Mouse (Mus musculus) neural tube, embryonic 13.5 days (tissue): ENCODE results near the gene Naa50. TPM values are rescaled to one million over a fixed set of nuclear protein-coding genes. Genes with fewer than 3 reads are reported as not detected.

Experiments
- ATAC-seq: fragments of 200-750 bp; cut with Nextera tagmentation; 2 replicates; pipeline ENCODE4 v1.8.0; 2017; ENCODE audit warnings: low read depth, mild to moderate bottlenecking, moderate TSS enrichment, moderate library complexity
- H3K27ac ChIP-seq: fragments of 300-500 bp; sonication (generic); replicated peaks from 2 replicates; pipeline ENCODE4 v1.5.1; 2015; ENCODE audit warnings: moderate library complexity, mild to moderate bottlenecking, inconsistent platforms
- H3K27me3 ChIP-seq: fragments of 300-500 bp; sonication (generic); 2 replicates; pipeline ENCODE4 v1.6.1; 2015; ENCODE audit warnings: mild to moderate bottlenecking, inconsistent platforms
- H3K36me3 ChIP-seq: fragments of 300-500 bp; sonication (generic); 2 replicates; pipeline ENCODE4 v1.6.1; 2015; ENCODE audit warnings: mild to moderate bottlenecking, inconsistent platforms
- H3K4me1 ChIP-seq: fragments of 300-500 bp; sonication (generic); replicated peaks from 2 replicates; pipeline ENCODE4 v1.6.1; 2015; ENCODE audit warnings: inconsistent platforms
- H3K4me2 ChIP-seq: fragments of 300-500 bp; sonication (generic); 2 replicates; pipeline ENCODE4 v1.6.1; 2015; ENCODE audit warnings: inconsistent platforms, mild to moderate bottlenecking, moderate library complexity
- H3K4me3 ChIP-seq: fragments of 300-500 bp; sonication (generic); 2 replicates; pipeline ENCODE4 v1.5.1; 2015; ENCODE audit warnings: mild to moderate bottlenecking, inconsistent platforms
- H3K9ac ChIP-seq: fragments of 300-500 bp; sonication (generic); 2 replicates; pipeline ENCODE4 v1.6.1; 2015; ENCODE audit warnings: moderate library complexity, mild to moderate bottlenecking, inconsistent platforms
- H3K9me3 ChIP-seq: fragments of 300-500 bp; sonication (generic); 2 replicates; pipeline ENCODE4 v1.6.1; 2016; ENCODE audit warnings: inconsistent platforms
- WGBS: fragments of 180-500 bp; shearing (Covaris S2); methylation state at CpG from one replicate; pipeline ENCODE4 v1.1.7; 2015; 5-methylcytosine and 5-hydroxymethylcytosine counted together
- polyA plus RNA-seq: library from polyadenylated mRNA; unstranded; fragments of >200 nt; fragmentation: Nextera tagmentation; extraction: Ambion mirVana; gene quantifications from 2 replicates; pipeline ENCODE4 v1.2.1, GENCODE M21; 2015

The Naa50 gene
- polyA plus RNA-seq, 1 experiment from 2014 or later = 54.8 TPM

DNA sequence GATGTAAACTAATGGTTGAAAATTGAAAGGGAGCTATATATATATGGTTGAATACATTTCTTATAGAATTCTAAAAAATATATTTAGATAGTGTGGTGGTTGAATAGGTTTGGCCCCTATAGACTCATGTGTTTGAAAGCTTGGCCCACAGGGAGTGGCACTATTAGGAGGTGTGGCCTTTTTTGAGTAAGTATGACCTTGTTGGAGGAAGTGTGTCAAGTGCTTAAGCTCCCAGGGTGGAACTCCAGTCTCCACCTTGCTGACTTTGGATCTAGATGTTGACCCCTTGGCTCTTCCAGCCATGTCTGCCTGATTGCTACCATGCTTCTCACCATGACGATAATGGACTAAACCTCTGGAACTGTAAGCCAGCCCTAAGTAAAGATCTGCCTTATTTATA lies 43.0 kb downstream of the Naa50 start:
- ATAC-seq = no peak
- H3K27me3 ChIP-seq = no peaks in the 10 kb centered on the region
- no peak overlapping the region for H3K4me3 ChIP-seq
- no peak overlapping the region for H3K9ac ChIP-seq
- no peaks in the 10 kb centered on the region for H3K4me1 ChIP-seq
- no peak overlapping the region for H3K4me2 ChIP-seq
- 95% methylated on average over 1 of the region's 1 CpGs for WGBS
- no peaks in the 10 kb centered on the region for H3K9me3 ChIP-seq
- no peak overlapping the region for H3K27ac ChIP-seq
- 0 out of 2 replicates have a peak, but pooled peaks cover 3% of the 10 kb centered on the region for H3K36me3 ChIP-seq

DNA sequence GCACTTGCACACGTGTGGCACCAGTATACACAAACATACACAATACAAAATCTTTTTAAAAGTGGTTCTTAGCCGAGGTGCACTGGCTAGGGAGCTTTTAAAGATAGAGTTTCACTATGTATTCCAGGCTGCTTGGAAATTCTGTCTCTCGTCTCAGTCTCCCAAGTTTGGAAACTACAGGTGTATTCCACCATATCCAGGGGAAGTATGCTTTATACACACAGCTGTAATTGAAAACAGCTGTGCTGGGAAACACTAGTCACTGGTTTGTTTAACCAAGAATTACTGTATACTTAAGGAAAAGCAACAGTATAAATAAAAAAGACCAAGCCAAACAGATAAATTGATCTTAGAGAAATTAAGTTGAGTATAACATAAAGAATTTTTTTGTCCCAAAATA lies 45.1 kb downstream of the Naa50 start:
- H3K4me2 ChIP-seq = no peak overlapping the region

DNA sequence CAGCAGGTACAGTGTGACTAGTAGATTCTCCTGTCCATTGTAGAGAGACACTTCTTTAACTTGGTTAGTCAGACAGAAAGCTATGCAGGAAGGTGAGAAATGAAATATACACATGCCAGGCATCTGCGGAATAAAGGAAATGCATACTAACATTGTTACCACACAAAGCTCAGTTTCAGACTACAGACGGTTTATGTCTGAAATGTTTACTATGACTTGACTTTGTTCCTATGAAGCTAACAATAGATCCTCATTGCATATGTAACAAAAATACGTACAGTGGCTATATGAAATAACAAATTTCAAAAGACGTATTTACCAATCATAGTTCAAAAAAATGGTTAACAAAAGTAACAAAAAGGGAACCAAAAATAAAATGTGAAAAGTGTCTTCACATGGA lies 47.5 kb downstream of the Naa50 start:
- ATAC-seq = no peak
- Histone ChIP-seq H3K36me3 (0 out of 2 replicates have a peak, but pooled peaks cover 10% of the 10 kb centered on the region), H3K27ac (no peak overlapping the region), H3K9ac (no peak overlapping the region), H3K27me3 (no peaks in the 10 kb centered on the region), H3K4me3 (no peak overlapping the region), H3K9me3 (no peaks in the 10 kb centered on the region; the same call in 1 of the 2 replicates), H3K4me1 (no peaks in the 10 kb centered on the region), H3K4me2 (no peak overlapping the region)
- 95% methylated on average over 4 of the region's 4 CpGs for WGBS

More for the DNA sequence above, 45.1 kb downstream of the Naa50 start:
- H3K9me3 ChIP-seq = no peaks in the 10 kb centered on the region; the same call in 1 of the 2 replicates
- H3K4me3 ChIP-seq = no peak overlapping the region
- H3K36me3 ChIP-seq = 0 out of 2 replicates have a peak, but pooled peaks cover 8% of the 10 kb centered on the region
- H3K27ac ChIP-seq = no peak overlapping the region
- no peak overlapping the region for H3K9ac ChIP-seq
- 89% methylated on average over 3 of the region's 3 CpGs for WGBS
- ATAC-seq = no peak
- H3K27me3 ChIP-seq = no peaks in the 10 kb centered on the region
- H3K4me1 ChIP-seq = no peaks in the 10 kb centered on the region

DNA sequence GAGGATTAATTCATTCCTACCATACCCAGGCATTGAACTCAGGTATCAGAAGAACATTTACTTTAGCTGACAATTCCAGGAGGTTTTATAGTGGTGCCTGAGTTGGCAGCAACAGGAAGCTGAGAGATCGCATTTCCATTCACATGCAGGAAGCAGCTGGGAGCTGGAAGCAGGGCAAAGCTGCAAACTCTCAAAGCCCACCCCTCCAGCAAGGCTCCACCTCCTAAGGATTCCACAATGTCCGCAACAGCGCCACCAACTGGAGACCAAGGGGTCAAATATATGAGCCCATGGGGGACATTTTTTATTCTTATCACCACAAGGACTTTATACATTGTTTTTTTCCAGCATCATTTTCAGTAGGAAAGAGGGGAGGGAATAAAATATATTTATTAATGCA lies 49.1 kb downstream of the Naa50 start:
- Histone ChIP-seq H3K27me3 (no peaks in the 10 kb centered on the region), H3K27ac (no peak overlapping the region), H3K4me1 (no peaks in the 10 kb centered on the region), H3K9ac (no peak overlapping the region), H3K4me3 (no peak overlapping the region), H3K4me2 (no peak overlapping the region), H3K36me3 (0 out of 2 replicates have a peak, but pooled peaks cover 10% of the 10 kb centered on the region), H3K9me3 (no peaks in the 10 kb centered on the region; the same call in 1 of the 2 replicates)
- no peak for ATAC-seq
- WGBS = 90% methylated on average over 3 of the region's 3 CpGs

DNA sequence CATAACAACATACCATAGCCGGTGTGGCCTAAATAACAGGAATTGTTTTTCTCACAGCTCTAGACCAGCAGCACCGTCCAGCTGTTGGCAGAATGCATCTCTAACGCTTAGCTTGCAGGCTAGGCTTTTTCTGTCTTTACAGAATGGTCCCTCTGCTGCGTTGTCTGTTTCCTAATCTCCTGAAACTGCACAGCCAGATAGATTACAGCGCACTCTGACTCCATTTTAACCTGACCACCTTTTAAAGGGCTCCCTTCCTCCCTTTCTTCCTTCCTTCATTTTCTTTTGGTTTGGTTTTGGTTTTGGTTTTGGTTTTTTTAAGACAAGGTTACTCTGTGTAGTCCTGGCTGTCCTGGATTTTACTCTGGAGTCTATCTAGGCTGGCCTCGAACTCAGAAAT lies 50.4 kb downstream of the Naa50 start:
- H3K27me3 ChIP-seq = no peaks in the 10 kb centered on the region
- H3K9ac ChIP-seq = no peak overlapping the region
- 95% methylated on average over 6 of the region's 6 CpGs for WGBS
- no peak overlapping the region for H3K4me2 ChIP-seq
- 0 out of 2 replicates have a peak, but pooled peaks cover 10% of the 10 kb centered on the region for H3K36me3 ChIP-seq
- H3K4me3 ChIP-seq = no peak overlapping the region
- H3K4me1 ChIP-seq = no peaks in the 10 kb centered on the region
- H3K9me3 ChIP-seq = no peaks in the 10 kb centered on the region; the same call in 1 of the 2 replicates
- H3K27ac ChIP-seq = no peak overlapping the region
- ATAC-seq = no peak

DNA sequence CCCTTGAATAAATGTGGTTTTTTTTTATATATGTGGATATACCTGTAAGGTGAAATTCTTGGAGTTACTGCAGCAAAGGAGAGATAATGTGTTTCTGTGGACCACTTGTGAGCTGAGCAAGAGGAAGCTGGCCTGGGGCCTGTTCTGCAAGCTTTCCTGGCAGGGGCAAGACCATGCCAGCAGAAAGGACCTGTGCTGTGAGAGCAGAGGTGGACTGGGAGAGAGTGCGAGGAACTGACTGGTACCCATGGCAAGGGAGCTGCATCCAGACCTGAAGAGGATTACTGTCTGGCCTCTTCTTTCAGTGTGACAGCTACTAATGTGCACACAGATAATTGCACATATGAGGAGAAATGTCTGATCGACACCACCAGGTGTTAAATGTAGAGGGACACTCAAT lies 51.3 kb downstream of the Naa50 start:
- Histone ChIP-seq H3K27me3 (no peaks in the 10 kb centered on the region), H3K27ac (no peak overlapping the region), H3K9me3 (no peaks in the 10 kb centered on the region; the same call in 1 of the 2 replicates), H3K4me2 (no peak overlapping the region), H3K36me3 (0 out of 2 replicates have a peak, but pooled peaks cover 10% of the 10 kb centered on the region), H3K4me1 (no peaks in the 10 kb centered on the region), H3K9ac (no peak overlapping the region), H3K4me3 (no peak overlapping the region)
- no peak for ATAC-seq
- WGBS = 94% methylated on average over 2 of the region's 2 CpGs

DNA sequence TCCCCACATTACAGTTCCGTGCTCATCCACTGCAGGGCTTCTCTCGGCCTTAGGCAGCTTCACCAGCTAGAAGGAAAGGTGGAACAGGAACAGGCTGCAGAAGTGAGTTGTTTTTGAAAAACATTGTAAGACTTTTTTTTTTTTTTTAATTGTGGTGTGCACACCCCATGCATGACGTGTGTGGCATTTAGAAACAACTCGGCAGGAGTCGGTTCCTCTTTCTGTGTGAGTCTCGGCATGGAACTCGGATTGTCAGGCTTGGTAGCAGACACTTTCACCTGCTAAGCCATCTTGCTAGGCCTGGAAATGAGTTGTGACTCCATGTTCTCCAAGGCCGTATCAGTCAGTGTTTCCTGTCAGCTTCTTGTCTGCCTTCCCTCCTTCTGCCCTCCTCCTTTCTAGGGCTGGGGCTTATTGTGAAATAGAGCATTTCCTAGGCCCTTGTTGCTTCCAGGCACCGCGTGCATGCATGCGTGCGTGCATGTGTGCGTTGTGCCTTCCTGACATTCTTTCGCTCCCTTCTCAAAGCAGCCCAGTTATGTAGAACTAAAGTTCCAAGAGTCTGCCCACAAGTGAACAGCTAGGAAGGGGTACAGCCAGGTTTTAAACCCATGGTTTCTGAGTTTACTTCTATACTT lies 59.6 kb downstream of the Naa50 start:
- WGBS = 93% methylated on average over 14 of the region's 14 CpGs
- H3K4me1 ChIP-seq = no peaks in the 10 kb centered on the region
- H3K9me3 ChIP-seq = no peaks in the 10 kb centered on the region
- no peak overlapping the region for H3K9ac ChIP-seq
- no peak overlapping the region for H3K27ac ChIP-seq
- peaks cover 36% of the 10 kb centered on the region for H3K36me3 ChIP-seq
- H3K27me3 ChIP-seq = no peaks in the 10 kb centered on the region
- no peak overlapping the region for H3K4me3 ChIP-seq
- no peak for ATAC-seq
- no peak overlapping the region for H3K4me2 ChIP-seq

DNA sequence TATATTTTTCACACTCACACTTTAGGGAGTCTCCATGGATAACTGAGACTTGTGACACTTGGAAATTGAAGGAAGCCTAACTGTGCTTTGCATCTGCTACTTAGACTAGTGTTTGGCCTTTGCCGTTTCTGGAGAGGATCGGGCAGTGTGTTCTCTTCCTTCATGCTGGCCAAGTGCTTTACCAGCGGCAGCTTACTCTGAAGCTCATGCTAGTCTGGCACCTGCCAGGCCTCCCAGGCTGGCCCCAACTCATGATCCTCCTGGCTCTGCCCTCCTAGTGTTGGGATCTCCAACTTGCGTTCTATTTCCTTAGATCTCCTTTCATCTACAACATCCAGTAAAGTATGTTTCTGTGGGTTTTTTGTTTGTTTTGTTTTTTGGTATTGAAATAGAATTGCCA lies 60.5 kb downstream of the Naa50 start:
- H3K4me2 ChIP-seq = no peak overlapping the region
- ATAC-seq = no peak
- no peaks in the 10 kb centered on the region for H3K27me3 ChIP-seq
- H3K9me3 ChIP-seq = no peaks in the 10 kb centered on the region
- no peak overlapping the region for H3K9ac ChIP-seq
- no peak overlapping the region for H3K4me3 ChIP-seq
- H3K4me1 ChIP-seq = no peaks in the 10 kb centered on the region
- no peak overlapping the region for H3K27ac ChIP-seq
- 94% methylated on average over 4 of the region's 4 CpGs for WGBS
- peaks cover 39% of the 10 kb centered on the region for H3K36me3 ChIP-seq

DNA sequence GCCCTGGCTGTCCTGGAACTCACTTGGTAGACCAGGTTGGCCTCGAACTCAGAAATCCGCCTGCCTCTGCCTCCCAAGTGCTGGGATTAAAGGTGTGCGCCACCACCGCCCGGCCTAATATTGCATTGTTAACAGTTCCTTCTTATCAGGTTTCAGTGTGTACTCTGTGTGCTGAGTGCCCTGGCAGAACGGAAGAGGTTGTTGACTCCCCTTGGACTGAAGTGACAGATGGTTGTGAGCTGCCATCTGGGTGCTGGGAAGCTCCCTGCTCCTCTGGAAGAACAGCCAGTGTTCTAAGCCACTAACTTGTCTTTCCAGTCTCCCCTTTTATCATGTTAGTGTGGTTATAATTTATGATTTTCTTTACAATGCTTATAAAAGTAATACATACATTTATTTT lies 64.7 kb downstream of the Naa50 start:
- Histone ChIP-seq H3K9ac (no peak overlapping the region), H3K4me3 (no peak overlapping the region), H3K27me3 (no peaks in the 10 kb centered on the region), H3K4me2 (no peak overlapping the region), H3K36me3 (peaks cover 73% of the 10 kb centered on the region), H3K4me1 (no peaks in the 10 kb centered on the region), H3K27ac (no peak overlapping the region), H3K9me3 (no peaks in the 10 kb centered on the region)
- WGBS = 79% methylated on average over 6 of the region's 6 CpGs
- no peak for ATAC-seq

DNA sequence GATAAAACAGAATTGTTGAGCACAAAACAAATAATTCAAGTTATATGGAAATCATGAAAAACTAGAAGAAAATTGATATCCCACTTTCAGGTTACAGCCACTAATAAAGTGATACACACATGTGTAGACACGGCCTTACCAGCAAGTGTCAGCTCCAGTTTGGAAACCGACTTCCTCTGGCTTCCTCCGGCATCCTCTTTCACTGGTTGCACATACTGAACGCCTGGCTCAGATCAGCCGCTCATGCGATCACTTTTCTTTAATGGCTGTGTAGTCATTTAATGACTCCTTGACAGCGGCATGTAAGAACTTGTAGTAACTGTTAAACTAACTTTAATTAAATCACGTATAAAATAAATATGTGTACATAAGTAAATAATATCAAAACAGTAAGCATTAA lies 66.3 kb downstream of the Naa50 start:
- WGBS = 93% methylated on average over 8 of the region's 8 CpGs
- Histone ChIP-seq H3K4me3 (no peak overlapping the region), H3K27me3 (no peaks in the 10 kb centered on the region), H3K9ac (no peak overlapping the region), H3K4me2 (no peak overlapping the region), H3K27ac (no peak overlapping the region), H3K4me1 (no peaks in the 10 kb centered on the region), H3K9me3 (no peaks in the 10 kb centered on the region), H3K36me3 (peaks cover 75% of the 10 kb centered on the region)
- no peak for ATAC-seq

DNA sequence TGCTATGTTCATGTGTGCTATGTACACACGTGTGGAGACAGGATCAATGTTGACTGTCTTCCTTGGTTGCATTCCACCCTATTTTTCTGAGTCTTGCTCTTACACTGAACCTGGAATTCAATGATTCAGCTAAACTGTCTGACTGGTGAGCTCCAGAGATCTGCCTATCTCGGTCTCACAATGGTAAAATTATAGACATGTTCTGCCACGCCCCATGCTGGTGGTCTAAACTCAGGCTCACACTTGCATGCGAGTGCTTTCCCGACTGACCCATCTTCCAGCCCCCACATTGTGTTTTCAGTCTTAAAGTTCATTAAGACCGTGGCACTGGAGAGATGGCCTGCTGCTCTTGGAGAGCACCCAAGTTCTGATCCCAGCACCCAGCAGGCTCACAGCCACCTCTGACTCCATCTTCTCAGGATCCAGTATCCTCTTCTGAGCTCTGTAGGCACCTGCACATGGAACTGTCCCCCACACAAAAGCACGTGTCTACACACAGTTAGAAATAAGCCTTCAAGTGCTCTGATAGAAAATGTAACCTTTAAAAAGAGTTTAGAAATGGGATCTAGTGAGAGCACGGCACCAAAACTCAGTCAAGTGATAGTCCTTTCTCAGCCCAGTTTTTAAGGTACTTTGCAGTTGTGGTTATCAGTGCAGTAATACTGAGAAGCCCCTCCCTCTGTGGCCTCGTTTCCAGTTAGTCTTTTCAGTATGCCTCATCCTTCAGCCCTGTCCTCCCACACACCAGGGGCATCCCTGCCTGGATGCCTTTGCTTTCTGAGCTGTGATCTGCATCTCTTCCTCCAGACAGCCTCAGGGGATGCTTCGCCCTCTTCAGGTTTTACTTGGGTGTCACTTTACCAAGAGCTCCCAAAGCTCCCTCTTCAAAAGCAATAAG lies 70.8 kb downstream of the Naa50 start:
- peaks cover 81% of the 10 kb centered on the region for H3K36me3 ChIP-seq
- H3K4me2 ChIP-seq = no peak overlapping the region
- ATAC-seq = no peak
- H3K9ac ChIP-seq = no peak overlapping the region
- H3K4me3 ChIP-seq = no peak overlapping the region
- 86% methylated on average over 10 of the region's 10 CpGs for WGBS
- H3K9me3 ChIP-seq = no peaks in the 10 kb centered on the region
- no peak overlapping the region for H3K27ac ChIP-seq
- H3K27me3 ChIP-seq = no peaks in the 10 kb centered on the region
- H3K4me1 ChIP-seq = no peaks in the 10 kb centered on the region

DNA sequence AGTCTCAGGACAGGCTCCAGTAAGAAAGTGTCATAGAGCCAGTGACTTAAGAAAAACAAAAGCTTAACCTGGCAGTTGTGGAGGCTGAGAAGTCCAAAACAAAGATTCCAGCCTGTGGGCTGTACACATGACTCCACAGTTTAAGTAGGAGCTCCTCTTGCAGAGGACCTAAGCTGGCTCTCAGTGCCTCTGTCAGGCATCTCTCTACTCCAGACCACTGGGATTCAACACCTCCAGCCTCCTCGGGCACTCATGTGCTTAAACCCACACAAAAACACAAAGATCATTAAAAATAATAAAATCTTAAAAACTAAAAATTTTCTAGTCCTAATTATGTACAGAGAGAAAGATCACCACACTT lies 71.4 kb downstream of the Naa50 start:
- 97% methylated on average over 1 of the region's 1 CpGs for WGBS
- no peak for ATAC-seq
- H3K4me1 ChIP-seq = no peaks in the 10 kb centered on the region
- no peak overlapping the region for H3K9ac ChIP-seq
- H3K4me2 ChIP-seq = no peak overlapping the region
- no peak overlapping the region for H3K4me3 ChIP-seq
- no peaks in the 10 kb centered on the region for H3K27me3 ChIP-seq
- H3K9me3 ChIP-seq = no peaks in the 10 kb centered on the region
- peaks cover 84% of the 10 kb centered on the region for H3K36me3 ChIP-seq
- no peak overlapping the region for H3K27ac ChIP-seq
